15 mouse cellular contexts compared by ENCODE assay signal in the genomic region with DNA sequence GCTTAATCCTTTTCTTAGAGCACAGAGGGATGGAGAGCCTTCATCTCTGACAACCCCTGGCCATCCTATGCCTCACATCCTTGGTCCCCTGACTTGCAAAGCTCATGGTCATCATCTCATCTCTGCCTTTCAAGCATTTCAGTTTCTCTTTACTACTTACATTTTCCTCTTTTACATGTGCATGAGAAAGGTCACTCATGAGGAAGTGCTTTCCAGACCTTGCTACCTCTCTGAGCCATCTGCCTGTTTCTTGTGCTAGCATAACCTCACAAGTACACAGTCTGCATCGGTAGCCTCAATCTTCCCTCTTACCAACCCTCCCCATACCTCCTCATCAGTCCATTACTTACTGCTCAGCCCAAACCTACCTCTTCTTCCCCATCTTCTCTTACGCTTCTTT. TPM values are rescaled to one million over a fixed set of nuclear protein-coding genes. Genes with fewer than 3 reads are reported as not detected.
"Had no signal": no experiment of that assay in that cellular context is flagged by ENCODE, and none has a peak within 500 bp of the region (broad histone marks: within the 10 kb centered on the region; RNA-seq: fewer than 3 reads in every experiment).

No protein-coding gene starts in this region.

- H3K36me3 ChIP-seq: limb, embryonic 12.5 days; liver, embryonic 13.5 days; lung, embryonic 15.5 days; midbrain, embryonic 13.5 days had no signal

- H3K4me1 ChIP-seq: limb, embryonic 12.5 days; liver, embryonic 13.5 days; midbrain, embryonic 13.5 days had no signal

- H3K4me2 ChIP-seq: limb, embryonic 12.5 days; liver, embryonic 13.5 days; lung, embryonic 15.5 days; midbrain, embryonic 13.5 days had no signal

- H3K9me3 ChIP-seq: limb, embryonic 12.5 days; liver, embryonic 13.5 days; lung, embryonic 15.5 days; midbrain, embryonic 13.5 days had no signal

- H3K4me3 ChIP-seq: limb, embryonic 12.5 days; liver, embryonic 13.5 days; lung, embryonic 15.5 days; midbrain, embryonic 13.5 days; myocyte had no signal

- H3K9ac ChIP-seq: limb, embryonic 12.5 days; liver, embryonic 13.5 days; liver, postnatal 0 days; lung, embryonic 15.5 days; midbrain, embryonic 13.5 days had no signal

- ATAC-seq: liver, postnatal 0 days; midbrain, embryonic 13.5 days had no signal

- H3K27me3 ChIP-seq: limb, embryonic 12.5 days; liver, embryonic 13.5 days; lung, embryonic 15.5 days; midbrain, embryonic 13.5 days had no signal

- DNase-seq: kidney, adult 2 months; kidney, postnatal 36 days; layer of hippocampus, adult 9-11 months; layer of hippocampus, postnatal 36 days; liver; liver, embryonic 13.5 days; liver, postnatal 0 days; lung, postnatal 14 days; spleen, adult 18-20 months; thymus, postnatal 36 days had no signal

- H3K27ac ChIP-seq: limb, embryonic 12.5 days; liver, embryonic 13.5 days; lung, embryonic 15.5 days; macrophage; midbrain, embryonic 13.5 days had no signal

RNA-seq across cellular contexts. Expression of a gene that starts 12.2 kb away (rescaled TPM):
- polyA plus RNA-seq: myocyte had no signal
